ENCODE assay signal across 9 mouse cellular contexts in genomic region chr12:110696975-110697400, GRCm38 (mm10). TPM values are rescaled to one million over a fixed set of nuclear protein-coding genes. Genes with fewer than 3 reads are reported as not detected.
DNase-seq lines count a peak whose midpoint lies in the region; ATAC-seq lines count a peak whose summit lies in the region.
"Had no signal": no experiment of that assay in that cellular context is flagged by ENCODE, and none has a peak within 500 bp of the region (broad histone marks: within the 10 kb centered on the region; RNA-seq: fewer than 3 reads in every experiment).

No protein-coding gene starts in this region.

- peak overlapping the region; percentile 80 for H3K27ac ChIP-seq in heart, embryonic 16.5 days (ENCODE audit: low read length)
- peak overlapping the region; percentile 63 for H3K27ac ChIP-seq in brown adipose tissue, adult 24 weeks (replicated peaks; ENCODE audit: low read depth, low read length)
- H3K27ac ChIP-seq in hindbrain, embryonic 14.5 days = peak overlapping the region; percentile 85
- peak overlapping the region; percentile 85 for H3K27ac ChIP-seq in midbrain, embryonic 14.5 days (replicated peaks; ENCODE audit: low read depth, low read length)

- H3K4me1 ChIP-seq in heart, embryonic 16.5 days (ENCODE audit: control insufficient read depth, insufficient read depth, low read length) = peaks cover 21% of the 10 kb centered on the region
- peaks cover 2% of the 10 kb centered on the region; the same call in 1 of the 2 replicates for H3K4me1 ChIP-seq in brown adipose tissue, adult 24 weeks (ENCODE audit: control insufficient read depth, insufficient read depth, insufficient read length, low read length)
- H3K4me1 ChIP-seq in hindbrain, embryonic 14.5 days (replicated peaks; ENCODE audit: control insufficient read depth, insufficient read depth, low read length) = peaks cover 8% of the 10 kb centered on the region
- peaks cover 12% of the 10 kb centered on the region for H3K4me1 ChIP-seq in midbrain, embryonic 14.5 days (ENCODE audit: control insufficient read depth, insufficient read depth, low read length)

- H3K36me3 ChIP-seq in heart, embryonic 16.5 days (ENCODE audit: control insufficient read depth, insufficient read depth) = peaks cover 14% of the 10 kb centered on the region
- H3K36me3 ChIP-seq in hindbrain, embryonic 14.5 days (replicated peaks; ENCODE audit: control insufficient read depth, insufficient read depth) = peaks cover 26% of the 10 kb centered on the region
- peaks cover 23% of the 10 kb centered on the region for H3K36me3 ChIP-seq in midbrain, embryonic 14.5 days (ENCODE audit: control insufficient read depth, insufficient read depth, low read length)

- H3K9ac ChIP-seq in heart, embryonic 16.5 days (ENCODE audit: low read length) = peak overlapping the region; percentile 88
- peak overlapping the region; percentile 80 for H3K9ac ChIP-seq in hindbrain, embryonic 14.5 days
- H3K9ac ChIP-seq in midbrain, embryonic 14.5 days (replicated peaks; ENCODE audit: low read length) = peak overlapping the region; percentile 77

- H3K4me2 ChIP-seq in heart, embryonic 16.5 days (ENCODE audit: low read depth, low read length) = peak overlapping the region; percentile 66
- peak overlapping the region; percentile 79 for H3K4me2 ChIP-seq in hindbrain, embryonic 14.5 days (replicated peaks)
- peak overlapping the region; percentile 70 for H3K4me2 ChIP-seq in midbrain, embryonic 14.5 days (ENCODE audit: low read length)

- DNase-seq in heart, postnatal 4 days = no peak
- DNase-seq in hindbrain, embryonic 14.5 days (ENCODE audit: low spot score) = no peak
- DNase-seq in midbrain, embryonic 14.5 days = no peak
- no peak for DNase-seq in spleen, adult 12 weeks (ENCODE audit: low spot score)
- DNase-seq in left cerebral cortex, adult 11 months (ENCODE audit: low spot score) = no peak
- no peak for DNase-seq in right cerebral cortex, postnatal 14 days

- H3K9me3 ChIP-seq in heart, embryonic 16.5 days (replicated peaks; ENCODE audit: control insufficient read depth, low read length) = no peaks in the 10 kb centered on the region
- no peaks in the 10 kb centered on the region for H3K9me3 ChIP-seq in hindbrain, embryonic 14.5 days (ENCODE audit: control insufficient read depth, low read length)
- no peaks in the 10 kb centered on the region for H3K9me3 ChIP-seq in midbrain, embryonic 14.5 days (ENCODE audit: control insufficient read depth, low read length)

- 50% methylated on average over 9 of the region's 9 CpGs for WGBS in heart, embryonic 16.5 days
- 52% methylated on average over 9 of the region's 9 CpGs for WGBS in hindbrain, embryonic 14.5 days
- WGBS in midbrain, embryonic 14.5 days = 44% methylated on average over 9 of the region's 9 CpGs

- H3K27me3 ChIP-seq in heart, embryonic 16.5 days (ENCODE audit: control insufficient read depth, insufficient read depth, low read length) = no peaks in the 10 kb centered on the region
- no peaks in the 10 kb centered on the region for H3K27me3 ChIP-seq in hindbrain, embryonic 14.5 days (ENCODE audit: control insufficient read depth, insufficient read depth, low read length)
- H3K27me3 ChIP-seq in midbrain, embryonic 14.5 days (ENCODE audit: control insufficient read depth, insufficient read depth, low read length) = no peaks in the 10 kb centered on the region

- ATAC-seq in heart, embryonic 16.5 days (replicated peaks; ENCODE audit: extremely low read depth, insufficient read depth, low FRiP score) = no peak
- no peak for ATAC-seq in hindbrain, embryonic 14.5 days (ENCODE audit: low FRiP score)
- no peak for ATAC-seq in midbrain, embryonic 14.5 days (ENCODE audit: low FRiP score, low TSS enrichment)

- H3K4me3 ChIP-seq in heart, embryonic 16.5 days (ENCODE audit: low read length) = peak overlapping the region; percentile 89
- peak overlapping the region; percentile 94 for H3K4me3 ChIP-seq in brown adipose tissue, adult 24 weeks (ENCODE audit: insufficient read depth, low read depth, low read length)
- peak overlapping the region; percentile 69 for H3K4me3 ChIP-seq in hindbrain, embryonic 14.5 days (replicated peaks; ENCODE audit: low read length)
- H3K4me3 ChIP-seq in midbrain, embryonic 14.5 days (replicated peaks; ENCODE audit: low read depth, low read length) = peak overlapping the region; percentile 98

RNA-seq across cellular contexts. Expression of gene Hsp90aa1, which starts 5.5 kb away (rescaled TPM):
- 622 and 694 TPM in 2 replicates for polyA plus RNA-seq in heart, embryonic 16.5 days (2015; fragmentation: Nextera tagmentation; extraction: Ambion mirVana)
- 100 to 1,000 TPM; 275 to 295 TPM for total RNA-seq in heart, postnatal 4 days (2021)
- polyA plus RNA-seq in brown adipose tissue, adult 24 weeks (2012; ENCODE audit: insufficient read depth, insufficient read length, missing spikeins) = 462 and 467 TPM in 2 replicates
- polyA plus RNA-seq in hindbrain, embryonic 14.5 days (2014; fragmentation: Nextera tagmentation; extraction: Ambion mirVana) = 1,388 and 1,430 TPM in 2 replicates
- polyA plus RNA-seq in midbrain, embryonic 14.5 days (2014; fragmentation: Nextera tagmentation; extraction: Ambion mirVana) = 1,408 and 1,565 TPM in 2 replicates

RNA-seq across cellular contexts. Expression of gene 1700001K19Rik, which starts 14.6 kb away (rescaled TPM):
- not detected in 2 replicates for polyA plus RNA-seq in heart, embryonic 16.5 days (2015; fragmentation: Nextera tagmentation; extraction: Ambion mirVana)
- total RNA-seq in heart, postnatal 4 days (2021) = not detected
- not detected in 2 replicates for polyA plus RNA-seq in brown adipose tissue, adult 24 weeks (2012; ENCODE audit: insufficient read depth, insufficient read length, missing spikeins)
- 0.28 and 0.37 TPM in 2 replicates for polyA plus RNA-seq in hindbrain, embryonic 14.5 days (2014; fragmentation: Nextera tagmentation; extraction: Ambion mirVana)
- polyA plus RNA-seq in midbrain, embryonic 14.5 days (2014; fragmentation: Nextera tagmentation; extraction: Ambion mirVana) = 0.70 TPM in 1 of 2 replicates, not detected in the other
- polyA plus RNA-seq: large intestine, adult 2 months had no signal

RNA-seq across cellular contexts. Expression of gene Wdr20, which starts 40.8 kb away (rescaled TPM):
- 15.8 and 18.0 TPM in 2 replicates for polyA plus RNA-seq in heart, embryonic 16.5 days (2015; fragmentation: Nextera tagmentation; extraction: Ambion mirVana)
- 10 to 100 TPM; 33.7 to 35.2 TPM for total RNA-seq in heart, postnatal 4 days (2021)
- 18.4 and 24.8 TPM in 2 replicates for polyA plus RNA-seq in brown adipose tissue, adult 24 weeks (2012; ENCODE audit: insufficient read depth, insufficient read length, missing spikeins)
- 21.8 and 26.6 TPM in 2 replicates for polyA plus RNA-seq in hindbrain, embryonic 14.5 days (2014; fragmentation: Nextera tagmentation; extraction: Ambion mirVana)
- 22.1 and 24.0 TPM in 2 replicates for polyA plus RNA-seq in midbrain, embryonic 14.5 days (2014; fragmentation: Nextera tagmentation; extraction: Ambion mirVana)
